Mouse (Mus musculus): ENCODE data around the gene Higd1b. TPM values are rescaled to one million over a fixed set of nuclear protein-coding genes. Genes with fewer than 3 reads are reported as not detected.

Higd1b gene
- polyA plus RNA-seq, 1 experiment from 2014 or later: not detected

- no peaks in the 10 kb centered on the region for H3K9me3 ChIP-seq (ENCODE audit: control insufficient read depth, low read length)
- no peaks in the 10 kb centered on the region for H3K4me1 ChIP-seq (replicated peaks; ENCODE audit: control insufficient read depth, insufficient read depth, low read length)
- ATAC-seq (replicated peaks; ENCODE audit: low FRiP score): no peak
- no peaks in the 10 kb centered on the region for H3K27me3 ChIP-seq (replicated peaks; ENCODE audit: control insufficient read depth, insufficient read depth, low read length)
- 78% methylated on average over 6 of the region's 6 CpGs for WGBS
- no peak overlapping the region for H3K4me2 ChIP-seq
- peaks cover 42% of the 10 kb centered on the region for H3K36me3 ChIP-seq (ENCODE audit: control insufficient read depth, insufficient read depth, low read length)
- no peak for DNase-seq (ENCODE audit: low spot score)
- H3K4me3 ChIP-seq (ENCODE audit: low read depth, low read length): no peak overlapping the region
- no peak overlapping the region for H3K9ac ChIP-seq (ENCODE audit: low read depth, low read length)
- no peak overlapping the region for H3K27ac ChIP-seq (ENCODE audit: low read depth, low read length)
Measured at GRCm38 (mm10) chr11:102855941-102856340, 20.3 kb downstream of the Higd1b start.

DNA sequence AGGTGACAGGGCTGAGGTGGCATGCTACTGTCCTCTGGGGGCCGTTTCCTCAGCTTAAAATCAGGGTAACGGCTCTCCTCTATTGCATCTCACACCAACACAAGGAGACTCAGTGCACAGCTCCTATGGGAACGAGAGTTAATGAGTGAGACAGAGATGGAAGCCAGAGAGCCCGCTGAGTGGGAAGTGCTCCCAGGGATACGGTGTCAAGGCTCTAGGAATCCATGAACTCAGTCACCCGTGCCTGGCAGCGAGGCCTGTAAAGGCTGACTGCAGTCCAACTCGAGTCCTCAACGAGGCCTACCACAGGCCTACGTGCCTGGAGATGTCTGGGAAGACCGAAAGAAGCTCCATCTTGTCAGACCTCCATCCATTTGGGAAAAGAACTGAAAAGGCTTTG lies 23.3 kb downstream of the Higd1b start:
- H3K4me1 ChIP-seq (replicated peaks; ENCODE audit: control insufficient read depth, insufficient read depth, low read length): no peaks in the 10 kb centered on the region
- peaks cover 50% of the 10 kb centered on the region for H3K36me3 ChIP-seq (ENCODE audit: control insufficient read depth, insufficient read depth, low read length)
- ATAC-seq (replicated peaks; ENCODE audit: low FRiP score) (no peak), DNase-seq (ENCODE audit: low spot score) (no peak)
- H3K9ac ChIP-seq (ENCODE audit: low read depth, low read length): no peak overlapping the region
- WGBS: 95% methylated on average over 11 of the region's 11 CpGs
- no peak overlapping the region for H3K4me3 ChIP-seq (ENCODE audit: low read depth, low read length)
- no peaks in the 10 kb centered on the region for H3K27me3 ChIP-seq (replicated peaks; ENCODE audit: control insufficient read depth, insufficient read depth, low read length)
- H3K27ac ChIP-seq (ENCODE audit: low read depth, low read length): no peak overlapping the region
- H3K4me2 ChIP-seq: no peak overlapping the region
- no peaks in the 10 kb centered on the region for H3K9me3 ChIP-seq (ENCODE audit: control insufficient read depth, low read length)

- ATAC-seq (replicated peaks; ENCODE audit: low FRiP score): no peak
- H3K27ac ChIP-seq (ENCODE audit: low read depth, low read length): no peak overlapping the region
- H3K4me2 ChIP-seq: no peak overlapping the region
- H3K36me3 ChIP-seq (ENCODE audit: control insufficient read depth, insufficient read depth, low read length): peaks cover 45% of the 10 kb centered on the region
- 88% methylated on average over 8 of the region's 8 CpGs for WGBS
- no peaks in the 10 kb centered on the region for H3K27me3 ChIP-seq (replicated peaks; ENCODE audit: control insufficient read depth, insufficient read depth, low read length)
- H3K9me3 ChIP-seq (ENCODE audit: control insufficient read depth, low read length): no peaks in the 10 kb centered on the region
- no peak for DNase-seq (ENCODE audit: low spot score)
- H3K4me1 ChIP-seq (replicated peaks; ENCODE audit: control insufficient read depth, insufficient read depth, low read length): no peaks in the 10 kb centered on the region
- no peak overlapping the region for H3K4me3 ChIP-seq (ENCODE audit: low read depth, low read length)
- H3K9ac ChIP-seq (ENCODE audit: low read depth, low read length): no peak overlapping the region
Measured at GRCm38 (mm10) chr11:102859933-102860332, 24.3 kb downstream of the Higd1b start.

DNA sequence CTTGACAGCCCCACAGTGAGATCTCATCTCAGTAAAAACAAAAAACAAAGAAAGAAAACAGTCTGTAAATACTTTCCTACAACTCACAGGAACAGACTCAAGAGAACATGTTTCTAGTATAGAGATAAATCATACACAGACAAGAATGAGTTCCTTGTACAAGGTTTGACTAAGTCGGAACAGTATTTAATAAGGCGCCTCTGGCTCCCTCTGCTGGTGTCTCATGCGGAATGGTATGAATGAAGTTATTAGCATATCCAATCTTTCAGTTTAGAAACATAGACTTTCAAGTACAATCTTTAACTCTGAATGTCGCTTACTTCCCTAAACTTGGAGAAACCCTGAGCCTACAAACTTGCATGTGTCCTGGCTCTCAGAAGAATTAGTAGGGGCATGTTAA lies 28.6 kb downstream of the Higd1b start:
- no peaks in the 10 kb centered on the region for H3K9me3 ChIP-seq (ENCODE audit: control insufficient read depth, low read length)
- H3K4me1 ChIP-seq (replicated peaks; ENCODE audit: control insufficient read depth, insufficient read depth, low read length): no peaks in the 10 kb centered on the region
- no peak overlapping the region for H3K4me3 ChIP-seq (ENCODE audit: low read depth, low read length)
- no peak overlapping the region for H3K4me2 ChIP-seq
- H3K9ac ChIP-seq (ENCODE audit: low read depth, low read length): no peak overlapping the region
- WGBS: 66% methylated on average over 4 of the region's 4 CpGs
- peak; percentile 42 for DNase-seq (ENCODE audit: low spot score)
- no peak for ATAC-seq (replicated peaks; ENCODE audit: low FRiP score)
- no peaks in the 10 kb centered on the region for H3K27me3 ChIP-seq (replicated peaks; ENCODE audit: control insufficient read depth, insufficient read depth, low read length)
- peaks cover 47% of the 10 kb centered on the region for H3K36me3 ChIP-seq (ENCODE audit: control insufficient read depth, insufficient read depth, low read length)
- no peak overlapping the region for H3K27ac ChIP-seq (ENCODE audit: low read depth, low read length)

GRCm38 (mm10) chr11:102874801-102875334 lies 39.2 kb downstream of the Higd1b start:
- H3K4me1 ChIP-seq (replicated peaks; ENCODE audit: control insufficient read depth, insufficient read depth, low read length): peaks cover 7% of the 10 kb centered on the region
- H3K4me3 ChIP-seq (ENCODE audit: low read depth, low read length): no peak overlapping the region
- H3K27ac ChIP-seq (ENCODE audit: low read depth, low read length): no peak overlapping the region
- H3K9ac ChIP-seq (ENCODE audit: low read depth, low read length): no peak overlapping the region
- H3K36me3 ChIP-seq (ENCODE audit: control insufficient read depth, insufficient read depth, low read length): peaks cover 34% of the 10 kb centered on the region
- ATAC-seq (replicated peaks; ENCODE audit: low FRiP score): no peak
- WGBS: 89% methylated on average over 7 of the region's 7 CpGs
- H3K27me3 ChIP-seq (replicated peaks; ENCODE audit: control insufficient read depth, insufficient read depth, low read length): no peaks in the 10 kb centered on the region
- H3K4me2 ChIP-seq: no peak overlapping the region
- H3K9me3 ChIP-seq (ENCODE audit: control insufficient read depth, low read length): no peaks in the 10 kb centered on the region
- no peak for DNase-seq (ENCODE audit: low spot score)

- Histone ChIP-seq H3K9ac (ENCODE audit: low read depth, low read length) (peak overlapping the region; percentile 88), H3K4me3 (ENCODE audit: low read depth, low read length) (peak overlapping the region; percentile 87), H3K27ac (ENCODE audit: low read depth, low read length) (no peak overlapping the region), H3K27me3 (replicated peaks; ENCODE audit: control insufficient read depth, insufficient read depth, low read length) (0 out of 2 replicates have a peak, but pooled peaks cover 3% of the 10 kb centered on the region), H3K9me3 (ENCODE audit: control insufficient read depth, low read length) (no peaks in the 10 kb centered on the region), H3K4me1 (replicated peaks; ENCODE audit: control insufficient read depth, insufficient read depth, low read length) (peaks cover 12% of the 10 kb centered on the region), H3K4me2 (peak overlapping the region; percentile 79), H3K36me3 (ENCODE audit: control insufficient read depth, insufficient read depth, low read length) (peaks cover 20% of the 10 kb centered on the region; the same call in 1 of the 2 replicates)
- ATAC-seq (replicated peaks; ENCODE audit: low FRiP score) (no peak), DNase-seq (ENCODE audit: low spot score) (no peak)
- 80% methylated on average over 2 of the region's 2 CpGs for WGBS
Measured at GRCm38 (mm10) chr11:102879558-102879957, 43.9 kb downstream of the Higd1b start.

DNA sequence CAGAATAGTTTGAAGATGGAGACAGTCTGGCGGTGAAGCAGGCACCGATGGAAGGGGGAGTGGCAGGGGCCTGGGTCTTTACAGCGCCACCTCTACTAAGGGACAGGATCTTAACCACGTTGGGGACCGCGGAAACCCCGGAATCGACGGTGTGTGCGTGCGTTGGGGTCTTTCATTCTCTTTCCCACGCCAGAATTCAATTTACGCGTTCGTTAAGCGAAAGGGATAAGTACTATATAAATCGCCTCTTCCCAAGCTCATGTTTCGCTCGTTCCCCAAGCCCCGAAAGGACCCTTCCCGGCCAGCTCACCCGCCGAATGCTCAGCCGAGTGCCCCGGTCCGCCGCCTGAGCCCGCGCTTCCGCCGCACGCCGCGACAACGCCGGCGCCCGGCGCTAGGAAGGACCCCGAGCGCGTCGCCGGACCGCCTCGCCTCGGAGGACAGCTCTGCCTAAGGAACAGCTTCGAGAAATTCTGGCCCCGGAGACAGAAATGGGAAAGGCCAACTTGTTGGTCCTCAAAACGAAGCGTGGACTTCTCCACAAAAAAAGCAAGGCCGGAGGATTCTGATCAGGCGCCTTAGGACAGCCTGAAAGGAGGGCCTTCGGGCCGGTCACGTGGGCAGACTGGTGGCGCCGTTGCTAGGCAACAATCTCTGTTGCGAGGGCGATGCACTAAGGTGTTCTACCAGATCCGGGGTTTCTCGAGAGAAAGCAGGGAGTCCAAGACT lies 45.1 kb downstream of the Higd1b start, which contains the start of the genes Eftud2 and Ccdc103:
Eftud2 (minus strand) TSS at position 401 of the 729 bp plus-strand sequence.
Ccdc103 (plus strand) TSS at position 620 of the 729 bp plus-strand sequence.
- WGBS: 1% methylated on average over 62 of the region's 62 CpGs
- H3K4me1 ChIP-seq (replicated peaks; ENCODE audit: control insufficient read depth, insufficient read depth, low read length): peaks cover 15% of the 10 kb centered on the region

DNA sequence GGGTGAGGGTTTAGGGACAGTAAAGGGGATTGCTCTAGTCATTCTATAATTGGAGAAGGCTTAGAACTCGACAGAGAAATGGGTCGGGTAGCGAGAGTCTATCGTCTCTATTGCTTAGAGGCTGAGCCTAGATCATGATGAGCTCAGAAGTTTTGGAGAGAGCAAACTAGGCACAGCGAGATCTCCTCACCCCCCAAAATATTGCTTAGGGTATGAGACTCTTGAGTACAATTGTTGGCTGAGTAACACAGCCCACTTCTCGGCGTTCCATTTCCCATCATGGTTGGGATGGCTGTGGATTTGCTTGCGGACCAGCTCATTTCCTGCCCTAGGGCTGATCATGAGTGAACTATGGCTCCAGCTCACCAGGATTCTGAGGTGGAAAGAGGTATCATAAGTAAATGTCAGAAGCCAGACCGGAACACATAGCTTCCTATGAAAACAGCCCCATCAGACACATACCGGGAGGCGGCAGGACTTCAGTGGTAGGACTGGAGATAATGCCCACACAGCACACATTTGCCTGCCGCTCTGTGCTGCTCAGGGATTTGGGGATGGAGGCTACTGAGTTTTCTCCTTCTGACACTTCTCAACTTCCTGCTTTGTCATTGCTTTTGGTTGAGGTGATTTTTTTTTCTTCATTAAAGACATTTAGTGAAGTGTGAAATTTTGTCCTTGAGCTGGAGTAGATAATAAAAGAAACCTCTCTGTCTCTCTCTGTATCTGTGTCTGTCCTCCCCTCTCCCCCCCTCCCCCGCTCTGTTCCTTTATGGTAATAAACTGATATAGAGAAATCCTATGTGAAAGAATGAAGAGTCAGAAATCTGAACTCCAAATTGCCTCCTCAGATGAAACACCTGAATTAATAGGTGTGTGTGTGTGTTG lies 45.9 kb downstream of the Higd1b start:
- Histone ChIP-seq H3K36me3 (ENCODE audit: control insufficient read depth, insufficient read depth, low read length) (peaks cover 8% of the 10 kb centered on the region; the same call in 1 of the 2 replicates), H3K4me2 (peak overlapping the region; percentile 79), H3K27me3 (replicated peaks; ENCODE audit: control insufficient read depth, insufficient read depth, low read length) (peaks cover 12% of the 10 kb centered on the region; the same call in 1 of the 2 replicates), H3K9ac (ENCODE audit: low read depth, low read length) (peak overlapping the region; percentile 39), H3K27ac (ENCODE audit: low read depth, low read length) (no peak overlapping the region), H3K9me3 (ENCODE audit: control insufficient read depth, low read length) (no peaks in the 10 kb centered on the region), H3K4me3 (ENCODE audit: low read depth, low read length) (peak overlapping the region; percentile 87), H3K4me1 (replicated peaks; ENCODE audit: control insufficient read depth, insufficient read depth, low read length) (peaks cover 15% of the 10 kb centered on the region)
- WGBS: 17% methylated on average over 13 of the region's 13 CpGs
- peak; percentile 35; the same call in 1 of the 2 replicates for ATAC-seq (replicated peaks; ENCODE audit: low FRiP score)
- DNase-seq (ENCODE audit: low spot score): no peak

More for the DNA sequence above, 45.1 kb downstream of the Higd1b start, which contains the start of the genes Eftud2 and Ccdc103:
- Histone ChIP-seq H3K36me3 (ENCODE audit: control insufficient read depth, insufficient read depth, low read length) (peaks cover 14% of the 10 kb centered on the region; the same call in 1 of the 2 replicates), H3K27me3 (replicated peaks; ENCODE audit: control insufficient read depth, insufficient read depth, low read length) (0 out of 2 replicates have a peak, but pooled peaks cover 7% of the 10 kb centered on the region), H3K9ac (ENCODE audit: low read depth, low read length) (peak within 1 kb of the TSS; percentile 88), H3K4me3 (ENCODE audit: low read depth, low read length) (peak within 1 kb of the TSS; percentile 87), H3K27ac (ENCODE audit: low read depth, low read length) (peak within 1 kb of the TSS; percentile 73), H3K9me3 (ENCODE audit: control insufficient read depth, low read length) (no peaks in the 10 kb centered on the region), H3K4me2 (peak within 1 kb of the TSS; percentile 79)
- ATAC-seq (replicated peaks; ENCODE audit: low FRiP score) (peak; percentile 91), DNase-seq (ENCODE audit: low spot score) (peak; percentile 94)
